Mouse (Mus musculus) layer of hippocampus, postnatal 14 days (tissue): ENCODE measurements at regions not wholly inside any gene's neighbourhood (a gene's known extent, or its start where the extent isn't known, plus 50 kb on each side); places are given as distances from the start of the nearest gene placed in this dataset.
A peak's percentile ranks its signal among the peaks of the same experiment; 100 is the strongest.

Experiments used
- DNase-seq, 2 experiments: peaks; one replicate each; pipeline ENCODE4 v3.0.0; 2021 to 2022; ENCODE audit warnings: low spot score in 2 of 2, mixed read lengths in 1 of 2
- microRNA-seq, 2 experiments: library from miRNA; unstranded; fragments of <30 nt; microRNA quantifications; one replicate each; pipeline ENCODE4 v1.2.0; 2021

DNA sequence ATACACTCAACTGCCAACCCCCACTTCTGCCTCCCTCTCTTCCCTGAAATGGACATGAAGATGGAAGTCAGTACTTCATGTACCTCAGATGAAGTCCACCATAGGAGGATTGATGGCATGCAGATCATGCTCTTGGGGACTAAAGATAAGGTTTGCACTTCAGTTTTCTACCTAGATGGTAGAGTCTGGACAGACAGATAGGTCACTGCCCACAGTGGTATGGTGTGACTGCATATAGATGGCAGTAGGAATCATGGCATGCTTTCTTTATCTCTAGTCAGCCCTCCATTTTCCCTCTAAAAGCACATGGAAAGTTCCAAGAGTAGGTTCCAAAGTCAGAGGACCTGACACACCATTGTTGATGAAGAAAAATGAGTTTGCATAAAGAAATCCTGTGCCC lies 145.6 kb upstream of the Mocs2 start:
- no peak for DNase-seq

DNA sequence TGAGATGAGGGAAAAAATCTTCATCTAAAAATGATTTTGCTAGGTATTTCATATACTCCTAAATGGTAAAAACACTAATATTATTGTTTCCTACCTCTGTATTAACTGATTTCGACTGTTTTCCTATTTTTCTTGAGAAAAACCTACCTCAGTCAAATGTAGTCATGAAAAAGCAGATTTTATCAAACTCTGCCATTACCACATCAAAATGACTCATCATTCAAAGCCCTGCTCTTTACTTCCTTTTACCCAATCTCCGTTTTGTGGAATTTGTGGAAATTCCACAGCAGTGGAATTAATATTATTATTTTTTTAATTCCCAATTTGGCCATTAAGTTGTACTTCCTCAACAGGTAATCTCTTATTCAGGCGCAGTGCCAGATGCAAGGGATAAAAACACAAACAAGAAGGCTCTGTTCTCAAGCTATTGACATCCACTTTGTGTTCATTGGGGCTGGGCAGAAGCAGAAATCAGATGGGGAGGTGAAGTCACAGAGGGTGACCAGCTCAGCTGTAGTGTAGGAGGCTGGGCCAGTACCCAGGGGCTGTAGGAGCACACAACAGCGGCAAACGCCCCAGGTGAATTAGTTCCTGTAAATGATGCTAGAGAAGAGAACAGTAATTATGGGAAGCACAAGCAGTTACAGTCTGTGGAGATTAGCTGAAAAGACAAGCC lies 138.2 kb upstream of the Mocs2 start:
- no peak for DNase-seq

DNA sequence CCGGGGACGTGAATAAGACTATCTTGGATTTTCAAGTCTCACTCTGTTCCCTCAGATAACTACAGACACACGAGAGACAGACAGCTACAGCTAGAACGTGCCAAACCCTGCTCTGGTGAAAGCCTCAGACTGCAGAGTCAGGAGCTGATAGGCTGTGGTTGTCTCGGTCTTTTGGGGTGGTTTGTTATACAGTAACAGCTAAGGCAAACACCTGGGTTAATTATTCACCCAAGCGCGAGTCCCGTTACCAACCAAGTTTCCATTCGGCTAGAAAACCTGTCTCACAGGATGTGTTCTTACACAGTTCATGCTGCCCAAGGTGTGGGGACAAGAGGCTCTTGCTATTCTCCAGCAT lies 137.7 kb upstream of the Mocs2 start:
- no peak for DNase-seq

DNA sequence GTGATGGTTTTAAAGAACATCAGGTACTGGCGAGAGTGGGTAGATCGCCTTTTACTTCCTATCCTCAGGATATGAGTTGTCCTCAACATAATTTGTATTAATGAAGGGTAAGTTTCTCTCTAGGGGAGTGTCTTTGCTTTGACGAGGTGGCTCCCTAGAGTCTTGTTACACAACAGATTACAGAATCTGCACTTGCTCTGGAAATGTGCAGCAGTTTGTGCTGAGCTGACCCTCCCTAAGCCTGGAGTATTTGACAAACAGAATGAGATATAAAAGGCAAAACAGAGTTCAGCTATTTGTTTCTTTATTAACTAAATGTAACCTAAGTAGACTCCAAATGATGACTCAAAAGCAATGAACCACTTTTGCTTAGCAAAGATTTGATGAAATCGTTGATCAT lies 136.8 kb upstream of the Mocs2 start:
- DNase-seq = no peak

DNA sequence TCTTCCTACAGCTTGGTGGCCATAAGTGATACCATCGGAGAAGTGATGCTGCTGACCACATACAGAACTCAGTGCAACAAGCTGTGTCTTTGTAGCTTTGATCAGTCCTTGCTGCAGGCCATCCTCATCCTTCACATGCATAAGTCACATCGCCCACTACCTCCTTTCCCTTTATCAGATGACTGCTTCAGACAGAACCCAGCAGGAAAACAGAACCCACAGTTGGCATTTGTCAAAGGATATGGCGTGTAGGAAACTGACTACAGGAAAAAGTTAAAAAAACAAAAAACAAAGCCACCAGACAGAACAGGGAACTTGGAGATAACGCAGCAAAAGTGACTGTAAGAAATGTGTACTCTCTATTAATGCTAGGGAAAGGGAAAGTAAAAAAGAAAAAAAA lies 136.1 kb upstream of the Mocs2 start:
- DNase-seq = no peak

DNA sequence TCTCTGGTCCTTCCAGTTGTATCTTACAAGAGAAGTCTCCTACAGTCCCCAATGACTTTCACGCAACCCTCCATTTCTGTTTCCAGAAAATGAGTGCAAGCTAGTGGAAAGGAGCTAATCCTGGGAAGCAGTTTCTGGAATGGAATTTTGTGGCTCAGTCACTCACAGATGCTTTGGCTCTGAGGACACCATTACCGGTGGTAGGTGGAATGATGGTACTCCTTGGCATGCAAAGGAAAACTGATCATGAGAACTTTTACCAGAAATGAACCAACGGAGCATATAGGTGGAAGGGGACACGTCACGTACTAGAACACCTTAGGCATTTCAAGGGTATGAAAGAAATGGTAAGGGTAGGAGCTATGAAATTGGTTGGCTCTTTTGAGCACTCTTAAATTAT lies 135.1 kb upstream of the Mocs2 start:
- no peak for DNase-seq

DNA sequence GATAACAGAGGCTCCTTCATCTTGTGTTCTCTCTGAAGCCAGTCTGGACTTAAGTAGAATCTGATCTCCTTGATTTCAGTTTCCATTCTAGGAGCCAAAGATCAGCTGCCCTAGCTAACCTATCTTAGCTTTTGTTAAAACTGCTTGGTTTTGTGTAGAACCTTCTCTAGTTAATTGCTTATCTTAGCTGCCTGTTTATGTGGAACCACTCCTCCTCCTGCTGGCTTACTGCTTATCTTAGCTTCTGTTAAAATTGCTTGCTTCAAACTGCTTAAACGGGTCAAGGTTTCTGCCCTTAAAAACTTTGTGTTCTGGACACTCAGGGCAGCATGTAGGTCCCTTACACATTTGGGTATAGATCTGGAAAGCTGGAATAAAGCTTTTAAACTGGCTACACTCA lies 133.7 kb upstream of the Mocs2 start:
- DNase-seq = no peak

DNA sequence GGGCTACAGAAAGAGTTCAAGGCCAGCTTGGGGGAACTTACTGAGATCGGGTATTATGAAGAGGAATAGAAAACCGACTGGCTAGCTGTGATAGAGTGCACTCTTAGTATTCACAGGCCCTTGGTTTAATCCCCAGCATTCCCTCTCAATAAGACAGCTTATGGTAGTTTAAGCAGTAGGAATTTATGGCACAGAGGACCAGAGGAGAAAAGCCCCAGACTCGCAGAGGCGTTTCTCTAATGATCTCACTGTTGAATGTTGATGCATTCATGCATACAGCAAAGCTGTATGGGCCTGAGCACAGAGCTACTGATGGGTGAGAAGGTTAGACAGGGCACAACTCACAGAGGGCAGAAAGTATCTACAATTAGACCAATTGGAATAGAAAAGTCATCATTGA lies 132.7 kb upstream of the Mocs2 start:
- no peak for DNase-seq

DNA sequence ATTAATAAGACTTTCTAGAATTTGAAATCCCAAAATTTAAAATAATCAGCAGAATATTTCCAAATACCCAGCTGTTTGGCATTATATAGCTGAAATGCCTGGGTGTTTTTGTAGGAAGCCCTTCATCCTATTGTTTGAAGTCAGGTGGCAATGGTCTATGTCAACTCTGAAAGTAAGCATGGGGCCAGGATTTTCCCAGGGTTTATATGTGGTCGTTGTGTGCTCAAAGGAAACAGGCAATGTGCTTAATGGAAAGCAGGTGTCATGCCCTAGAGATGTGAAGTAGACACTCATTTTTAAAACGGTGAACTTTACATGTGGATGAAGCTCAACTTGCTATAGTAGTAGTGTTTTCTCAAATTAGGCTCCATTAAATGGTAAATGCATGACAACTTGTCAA lies 105.4 kb upstream of the Mocs2 start:
- no peak for DNase-seq

DNA sequence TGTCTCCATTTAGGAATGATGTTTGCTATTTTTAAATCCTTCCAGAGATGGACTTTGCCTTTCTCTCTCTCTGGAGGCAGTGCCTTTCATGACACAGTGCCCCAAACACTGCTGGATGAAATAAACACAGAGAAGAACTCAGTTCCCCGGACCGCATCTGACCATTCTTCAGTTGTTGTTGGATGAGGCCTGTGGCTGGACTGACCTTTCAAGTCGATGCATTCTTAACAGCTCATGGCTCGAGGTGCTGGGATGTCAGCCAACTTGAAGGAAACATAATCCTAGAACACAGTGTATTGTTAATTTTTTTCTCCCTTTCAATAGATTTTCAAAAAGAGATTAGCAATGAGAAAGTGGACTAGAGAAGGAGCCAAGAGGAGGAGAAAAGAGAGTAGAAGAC lies 98.3 kb upstream of the Mocs2 start:
- no peak for DNase-seq

DNA sequence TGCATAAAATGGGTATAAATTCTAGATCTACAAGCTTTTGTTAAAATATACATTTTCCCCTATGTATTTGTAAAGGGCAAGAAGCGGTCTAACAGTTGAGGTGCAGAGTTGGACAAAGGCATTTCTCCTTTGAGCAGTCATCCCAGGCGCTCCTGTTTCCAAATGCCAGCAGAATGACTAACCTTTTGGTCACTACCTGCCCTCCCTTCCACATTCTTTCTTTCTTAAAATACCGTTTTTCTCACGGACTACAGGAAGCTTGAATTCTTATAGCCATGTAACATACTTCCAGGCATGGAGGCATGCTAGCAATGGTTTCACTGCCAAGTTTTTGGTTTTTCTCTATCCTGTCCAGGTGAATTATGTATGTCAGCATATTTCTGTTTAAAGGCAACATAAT lies 91.2 kb upstream of the Mocs2 start:
- no peak for DNase-seq

DNA sequence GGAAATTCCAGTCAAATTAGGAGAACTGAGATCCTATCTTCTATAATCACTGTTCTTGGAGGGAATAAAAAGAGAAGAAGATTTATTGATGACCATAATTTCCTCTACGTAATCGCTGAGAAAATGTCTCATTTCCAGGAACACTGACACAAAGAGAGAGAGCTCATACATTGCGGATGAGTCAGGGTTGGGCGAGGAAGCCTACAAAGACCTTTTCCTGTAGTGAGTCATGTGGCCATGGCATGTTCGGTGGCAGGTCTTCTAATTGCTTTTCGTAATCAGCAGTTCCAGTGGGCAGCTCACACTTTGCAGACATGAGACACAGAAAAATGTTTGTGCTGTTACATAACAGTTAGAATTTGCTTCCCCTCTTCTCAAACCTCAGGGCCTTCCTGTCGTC lies 83.0 kb upstream of the Mocs2 start:
- DNase-seq = no peak

DNA sequence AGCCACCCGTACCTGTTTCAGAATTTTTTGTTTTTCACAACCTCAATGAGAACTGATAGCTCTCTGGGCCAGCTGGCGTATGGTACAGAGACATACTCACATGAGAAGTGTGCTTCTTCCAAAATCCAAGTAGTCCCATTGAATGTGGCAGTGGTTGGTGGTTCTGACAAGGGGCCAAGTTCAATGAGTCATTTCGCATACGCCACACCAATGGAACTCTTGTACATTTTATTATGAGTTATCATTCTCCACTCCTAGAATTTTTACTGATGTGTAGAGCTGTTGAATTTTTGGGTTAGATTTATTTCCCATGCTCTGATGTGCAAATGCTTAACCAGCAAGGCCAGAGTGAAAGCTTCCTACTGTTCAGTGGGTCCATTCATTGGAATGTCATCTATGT lies 82.0 kb upstream of the Mocs2 start:
- DNase-seq = no peak

DNA sequence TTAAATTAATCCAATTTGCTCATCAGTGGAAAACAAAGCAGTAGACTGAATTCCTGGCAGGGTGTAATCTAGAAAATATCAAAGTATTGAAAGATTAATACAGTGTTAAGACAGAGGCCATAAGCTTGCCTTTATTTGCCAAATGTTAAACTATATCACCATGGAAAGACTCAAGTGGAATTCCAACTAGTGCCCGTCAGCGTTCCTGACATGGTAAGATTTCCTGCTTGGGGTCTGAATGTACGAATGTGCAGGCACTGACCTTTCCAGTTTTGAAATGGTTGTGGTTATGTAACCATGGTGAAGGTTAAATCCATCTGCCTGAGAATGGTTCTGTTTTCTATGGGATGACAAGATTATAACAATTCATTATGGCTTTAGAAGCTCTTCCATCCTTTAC lies 75.5 kb upstream of the Mocs2 start:
- no peak for DNase-seq

DNA sequence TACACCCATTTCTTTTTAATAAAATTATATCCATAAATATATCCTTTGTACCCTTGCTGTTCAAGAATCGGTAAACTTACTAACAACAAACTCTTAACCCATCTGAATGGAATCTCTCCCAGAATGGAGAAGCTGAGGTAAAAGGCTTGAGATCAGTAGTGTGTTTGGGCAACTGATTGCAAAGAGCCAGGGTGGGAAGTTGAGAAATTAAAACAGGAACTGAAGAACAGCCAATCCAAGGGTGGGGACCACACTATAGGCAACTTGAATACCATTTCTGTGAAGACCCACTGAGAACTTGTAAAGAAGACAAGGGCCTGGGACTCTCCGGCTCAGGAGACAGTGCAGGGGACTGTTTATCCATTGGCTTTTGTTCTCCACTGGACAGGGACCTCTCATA lies 72.2 kb upstream of the Mocs2 start:
- DNase-seq = no peak

DNA sequence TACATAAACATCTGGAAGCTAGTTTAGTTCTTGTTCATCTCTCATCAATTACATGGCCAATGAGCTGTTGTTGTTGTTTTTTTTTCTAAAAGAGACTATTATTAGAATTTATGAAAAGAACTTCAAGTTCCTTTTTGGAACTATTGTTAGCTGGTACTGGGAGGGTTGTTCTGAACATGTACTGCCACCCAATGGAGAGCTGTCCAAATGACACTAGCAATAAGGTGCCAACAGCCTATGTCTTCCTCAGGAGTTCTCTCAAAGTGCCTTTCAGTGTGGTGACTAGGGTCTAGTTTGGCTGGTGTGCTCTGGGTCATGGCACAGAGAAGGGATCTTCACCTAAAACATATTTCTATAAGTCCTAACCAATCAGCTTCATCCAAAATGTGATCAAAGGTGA lies 60.6 kb upstream of the Mocs2 start:
- DNase-seq = peak; percentile 24 to 46

DNA sequence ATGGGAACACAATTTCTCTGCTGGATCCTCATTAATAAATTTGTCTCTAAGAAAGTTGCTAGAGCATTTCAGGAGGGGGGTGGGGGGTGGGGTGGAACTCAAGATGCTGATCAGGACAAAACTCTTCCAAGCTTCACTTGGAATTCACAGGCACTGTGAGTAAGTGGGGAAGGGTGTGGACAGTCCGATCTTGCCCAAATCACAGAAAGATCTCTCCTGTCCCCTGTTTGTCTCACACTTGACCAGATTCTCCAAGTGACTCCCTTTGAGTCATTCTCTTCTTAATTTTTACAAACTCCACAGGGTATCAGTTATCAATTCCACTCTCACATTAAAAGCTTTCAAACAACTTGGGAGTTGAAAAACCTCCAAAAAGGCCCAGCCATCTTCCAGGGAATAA lies 58.1 kb upstream of the Mocs2 start:
- no peak for DNase-seq

DNA sequence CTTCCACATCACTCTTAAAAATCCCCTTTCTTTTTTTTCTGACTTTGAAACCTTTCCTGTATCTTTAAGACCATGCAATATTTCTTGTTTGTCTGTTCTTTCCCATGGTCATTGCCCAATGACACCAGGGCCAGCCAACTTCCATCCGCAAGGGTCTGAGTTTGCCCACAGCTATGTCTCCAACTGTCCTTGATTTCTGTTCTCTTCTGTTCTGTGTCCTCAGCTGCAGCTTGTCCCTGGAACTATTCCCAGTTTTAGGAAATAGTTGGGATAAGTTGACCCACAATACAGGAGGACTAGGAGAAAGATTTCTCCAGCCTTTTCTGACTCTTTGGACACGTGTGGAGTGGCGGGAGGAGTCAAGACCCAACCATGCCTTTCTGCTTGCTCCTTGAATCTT lies 57.1 kb upstream of the Mocs2 start:
- DNase-seq = peak in 1 of 2 experiments; percentile 4

Small RNA genes in the stretch of these regions (microRNA-seq; reads per million reads assigned to microRNA genes)
- 0 reads per million in 2 experiments for gene Gm25950
